ENCODE assay signal across 10 mouse cellular contexts in genomic region chr7:84805224-84805623, GRCm38 (mm10). TPM values are rescaled to one million over a fixed set of nuclear protein-coding genes. Genes with fewer than 3 reads are reported as not detected.
DNase-seq lines count a peak whose midpoint lies in the region; ATAC-seq lines count a peak whose summit lies in the region.
"Had no signal": no experiment of that assay in that cellular context is flagged by ENCODE, and none has a peak within 500 bp of the region (broad histone marks: within the 10 kb centered on the region; RNA-seq: fewer than 3 reads in every experiment).

No protein-coding gene starts in this region.

- no peak overlapping the region for H3K4me2 ChIP-seq in hindbrain, embryonic 14.5 days (replicated peaks)
- no peak overlapping the region for H3K4me2 ChIP-seq in midbrain, embryonic 14.5 days (ENCODE audit: low read length)
- no peak overlapping the region for H3K4me2 ChIP-seq in midbrain, embryonic 16.5 days (ENCODE audit: low read length)
- no peak overlapping the region for H3K4me2 ChIP-seq in midbrain, embryonic 11.5 days

- H3K27ac ChIP-seq in hindbrain, embryonic 14.5 days = no peak overlapping the region
- H3K27ac ChIP-seq in hindbrain, embryonic 10.5 days = no peak overlapping the region
- H3K27ac ChIP-seq in midbrain, embryonic 14.5 days (replicated peaks; ENCODE audit: low read depth, low read length) = no peak overlapping the region
- H3K27ac ChIP-seq in midbrain, embryonic 16.5 days (ENCODE audit: low read length) = no peak overlapping the region
- no peak overlapping the region for H3K27ac ChIP-seq in midbrain, embryonic 11.5 days (ENCODE audit: low read depth, low read length)

- DNase-seq in hindbrain, embryonic 14.5 days (ENCODE audit: low spot score) = peak; percentile 48
- DNase-seq in hindbrain, embryonic 10.5 days (ENCODE audit: low spot score) = no peak
- DNase-seq in midbrain, embryonic 14.5 days = peak; percentile 64
- peak; percentile 18 for DNase-seq in c-Kit-positive CD71-positive TER-119-positive erythroid progenitor cells, embryonic 14.5 days (ENCODE audit: low spot score)
- DNase-seq in telencephalon, adult 2 months (ENCODE audit: low read depth, low spot score) = peak; percentile 2
- DNase-seq in midbrain, embryonic 11.5 days (ENCODE audit: low spot score, missing footprints) = no peak
- DNase-seq: lung, adult 2 months; thymus, postnatal 25 days had no signal

- H3K27me3 ChIP-seq in hindbrain, embryonic 14.5 days (ENCODE audit: control insufficient read depth, insufficient read depth, low read length) = no peaks in the 10 kb centered on the region
- peaks cover 5% of the 10 kb centered on the region; the same call in 1 of the 2 replicates for H3K27me3 ChIP-seq in hindbrain, embryonic 10.5 days (ENCODE audit: insufficient read depth, poor library complexity, severe bottlenecking)
- H3K27me3 ChIP-seq in midbrain, embryonic 14.5 days (ENCODE audit: control insufficient read depth, insufficient read depth, low read length) = no peaks in the 10 kb centered on the region
- no peaks in the 10 kb centered on the region for H3K27me3 ChIP-seq in midbrain, embryonic 16.5 days (ENCODE audit: control insufficient read depth, insufficient read depth, low read depth, low read length)
- H3K27me3 ChIP-seq in midbrain, embryonic 11.5 days (ENCODE audit: control insufficient read depth, insufficient read depth, low read length) = no peaks in the 10 kb centered on the region

- H3K36me3 ChIP-seq in hindbrain, embryonic 14.5 days (replicated peaks; ENCODE audit: control insufficient read depth, insufficient read depth) = no peaks in the 10 kb centered on the region
- H3K36me3 ChIP-seq in hindbrain, embryonic 10.5 days = no peaks in the 10 kb centered on the region
- H3K36me3 ChIP-seq in midbrain, embryonic 14.5 days (ENCODE audit: control insufficient read depth, insufficient read depth, low read length) = no peaks in the 10 kb centered on the region
- no peaks in the 10 kb centered on the region for H3K36me3 ChIP-seq in midbrain, embryonic 16.5 days (ENCODE audit: control insufficient read depth, insufficient read depth, low read length)
- no peaks in the 10 kb centered on the region for H3K36me3 ChIP-seq in midbrain, embryonic 11.5 days (ENCODE audit: control insufficient read depth, insufficient read depth, low read length)

- H3K4me3 ChIP-seq in hindbrain, embryonic 14.5 days (replicated peaks; ENCODE audit: low read length) = no peak overlapping the region
- no peak overlapping the region for H3K4me3 ChIP-seq in hindbrain, embryonic 10.5 days
- H3K4me3 ChIP-seq in midbrain, embryonic 14.5 days (replicated peaks; ENCODE audit: low read depth, low read length) = no peak overlapping the region
- no peak overlapping the region for H3K4me3 ChIP-seq in midbrain, embryonic 16.5 days (ENCODE audit: low read depth, low read length)
- no peak overlapping the region for H3K4me3 ChIP-seq in midbrain, embryonic 11.5 days (ENCODE audit: low read depth, low read length)

- H3K9me3 ChIP-seq in hindbrain, embryonic 14.5 days (ENCODE audit: control insufficient read depth, low read length) = no peaks in the 10 kb centered on the region
- no peaks in the 10 kb centered on the region for H3K9me3 ChIP-seq in hindbrain, embryonic 10.5 days
- no peaks in the 10 kb centered on the region for H3K9me3 ChIP-seq in midbrain, embryonic 14.5 days (ENCODE audit: control insufficient read depth, low read length)
- no peaks in the 10 kb centered on the region for H3K9me3 ChIP-seq in midbrain, embryonic 16.5 days (replicated peaks; ENCODE audit: control insufficient read depth, low read length, poor library complexity, severe bottlenecking)
- H3K9me3 ChIP-seq in midbrain, embryonic 11.5 days (ENCODE audit: control insufficient read depth, low read length) = no peaks in the 10 kb centered on the region

- WGBS in hindbrain, embryonic 14.5 days = 42% methylated on average over 1 of the region's 1 CpGs
- 48% methylated on average over 1 of the region's 1 CpGs for WGBS in hindbrain, embryonic 10.5 days
- WGBS in midbrain, embryonic 14.5 days = 53% methylated on average over 1 of the region's 1 CpGs
- WGBS in midbrain, embryonic 16.5 days = 24% methylated on average over 1 of the region's 1 CpGs
- 42% methylated on average over 1 of the region's 1 CpGs for WGBS in midbrain, embryonic 11.5 days

- no peaks in the 10 kb centered on the region for H3K4me1 ChIP-seq in hindbrain, embryonic 14.5 days (replicated peaks; ENCODE audit: control insufficient read depth, insufficient read depth, low read length)
- no peaks in the 10 kb centered on the region for H3K4me1 ChIP-seq in hindbrain, embryonic 10.5 days (replicated peaks)
- no peaks in the 10 kb centered on the region for H3K4me1 ChIP-seq in midbrain, embryonic 14.5 days (ENCODE audit: control insufficient read depth, insufficient read depth, low read length)
- no peaks in the 10 kb centered on the region for H3K4me1 ChIP-seq in midbrain, embryonic 16.5 days (ENCODE audit: control insufficient read depth, insufficient read depth, low read length)
- H3K4me1 ChIP-seq in midbrain, embryonic 11.5 days (ENCODE audit: control insufficient read depth, insufficient read depth, low read length) = no peaks in the 10 kb centered on the region

- H3K9ac ChIP-seq in hindbrain, embryonic 14.5 days = no peak overlapping the region
- no peak overlapping the region for H3K9ac ChIP-seq in midbrain, embryonic 14.5 days (replicated peaks; ENCODE audit: low read length)
- no peak overlapping the region for H3K9ac ChIP-seq in midbrain, embryonic 16.5 days (ENCODE audit: low read depth, low read length)
- H3K9ac ChIP-seq in midbrain, embryonic 11.5 days (ENCODE audit: low read length) = no peak overlapping the region

- no peak for ATAC-seq in hindbrain, embryonic 14.5 days (ENCODE audit: low FRiP score)
- ATAC-seq in midbrain, embryonic 14.5 days (ENCODE audit: low FRiP score, low TSS enrichment) = no peak
- ATAC-seq in midbrain, embryonic 16.5 days = no peak
- ATAC-seq in frontal cortex, adult (ENCODE audit: low TSS enrichment) = no peak; the same call in 1 of the 2 replicates
- ATAC-seq in midbrain, embryonic 11.5 days (ENCODE audit: low FRiP score) = no peak

RNA-seq across cellular contexts. Expression of gene Olfr291, which starts 48.1 kb away (rescaled TPM):
- not detected in 2 replicates for polyA plus RNA-seq in hindbrain, embryonic 14.5 days (2014; fragmentation: Nextera tagmentation; extraction: Ambion mirVana)
- not detected in 2 replicates for polyA plus RNA-seq in hindbrain, embryonic 10.5 days (2016; fragmentation: Nextera tagmentation; extraction: Ambion mirVana)
- polyA plus RNA-seq in midbrain, embryonic 14.5 days (2014; fragmentation: Nextera tagmentation; extraction: Ambion mirVana) = not detected in 2 replicates
- polyA plus RNA-seq in midbrain, embryonic 16.5 days (2015; fragmentation: Nextera tagmentation; extraction: Ambion mirVana) = not detected in 2 replicates
- polyA plus RNA-seq in midbrain, embryonic 11.5 days (2014; fragmentation: Nextera tagmentation; extraction: Ambion mirVana) = not detected in 2 replicates
- polyA plus RNA-seq: lung, adult 2 months had no signal

Comparison
In these comparisons a context has a peak if more than half of its experiments do, and no peak if none do; other contexts are left out.
1. DNase-seq: peak in hindbrain, embryonic 14.5 days (single experiment), midbrain, embryonic 14.5 days (single experiment), c-Kit-positive CD71-positive TER-119-positive erythroid progenitor cells, embryonic 14.5 days (single experiment) and telencephalon, adult 2 months (single experiment); none in hindbrain, embryonic 10.5 days (single experiment) and midbrain, embryonic 11.5 days (single experiment).